29 mouse cellular contexts compared by ENCODE assay signal in the genomic region with DNA sequence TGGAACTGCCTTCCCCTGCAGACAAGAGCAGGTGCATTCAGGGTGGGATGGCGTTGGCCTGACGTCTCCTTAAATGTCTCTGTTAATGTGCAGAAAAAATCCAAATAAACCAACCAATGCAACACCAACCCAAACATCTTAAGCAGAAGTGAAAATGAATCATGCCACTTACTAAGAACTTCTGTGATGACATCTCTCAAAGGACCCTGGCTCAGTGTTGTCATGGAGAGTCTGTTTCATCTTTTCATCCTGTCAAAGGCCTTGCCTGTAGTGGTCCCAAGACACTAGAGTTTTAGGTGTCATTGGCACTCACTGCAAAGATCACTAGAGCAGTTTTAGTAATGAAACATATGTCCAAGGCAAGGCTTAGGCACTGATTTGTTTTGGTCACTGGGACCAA. TPM values are rescaled to one million over a fixed set of nuclear protein-coding genes. Genes with fewer than 3 reads are reported as not detected.
DNase-seq lines count a peak whose midpoint lies in the region; ATAC-seq lines count a peak whose summit lies in the region.
"Had no signal": no experiment of that assay in that cellular context is flagged by ENCODE, and none has a peak within 500 bp of the region (broad histone marks: within the 10 kb centered on the region; RNA-seq: fewer than 3 reads in every experiment).

No protein-coding gene starts in this region.

- ATAC-seq in granulocyte monocyte progenitor cell, adult 5-6 weeks (replicated peaks; ENCODE audit: poor library complexity, severe bottlenecking): peak; percentile 85
- ATAC-seq in megakaryocyte progenitor cell, adult 5-6 weeks (replicated peaks; ENCODE audit: poor library complexity): peak; percentile 44
- no peak for ATAC-seq in cerebellum, adult (ENCODE audit: insufficient number of reproducible peaks, low FRiP score, low TSS enrichment)
- no peak for ATAC-seq in kidney, embryonic 14.5 days (ENCODE audit: low FRiP score, low TSS enrichment)
- ATAC-seq: activated CD4-positive, CD25-positive, alpha-beta regulatory T cell, adult 4 months; forebrain, embryonic 14.5 days; forebrain, embryonic 16.5 days; Patski had no signal

- DNase-seq in testis, postnatal 10 days (ENCODE audit: low spot score): peak; percentile 5
- no peak for DNase-seq in testis, postnatal 14 days (ENCODE audit: low spot score)
- no peak for DNase-seq in adrenal gland, adult 18-20 months (ENCODE audit: low spot score in 2 of 2)
- DNase-seq: adrenal gland, adult 2 months; adrenal gland, postnatal 10 days; adrenal gland, postnatal 25 days; cerebellum, adult 18-20 months; cerebellum, adult 8-10 months; cerebellum, adult 9-11 months; cerebellum, postnatal 14 days; cerebellum, postnatal 36 days; embryo, embryonic 11 days had no signal

- no peak overlapping the region for H3K27ac ChIP-seq in kidney, embryonic 14.5 days (ENCODE audit: low read depth, low read length)
- H3K27ac ChIP-seq: embryonic facial prominence, embryonic 13.5 days; embryonic facial prominence, embryonic 15.5 days; forebrain, embryonic 10.5 days; forebrain, embryonic 12.5 days had no signal

- H3K4me1 ChIP-seq in kidney, embryonic 14.5 days (ENCODE audit: control insufficient read depth, insufficient read depth, low read length): no peaks in the 10 kb centered on the region
- H3K4me1 ChIP-seq: embryonic facial prominence, embryonic 13.5 days; embryonic facial prominence, embryonic 15.5 days; forebrain, embryonic 10.5 days; forebrain, embryonic 12.5 days had no signal

- no peaks in the 10 kb centered on the region for H3K36me3 ChIP-seq in kidney, embryonic 14.5 days (ENCODE audit: control insufficient read depth, insufficient read depth, low read length)
- H3K36me3 ChIP-seq: embryonic facial prominence, embryonic 13.5 days; embryonic facial prominence, embryonic 15.5 days; forebrain, embryonic 10.5 days; forebrain, embryonic 12.5 days; G1E had no signal

- no peak overlapping the region for H3K9ac ChIP-seq in kidney, embryonic 14.5 days (ENCODE audit: low read depth, low read length)
- H3K9ac ChIP-seq: embryonic facial prominence, embryonic 13.5 days; embryonic facial prominence, embryonic 15.5 days; forebrain, embryonic 12.5 days had no signal

- no peaks in the 10 kb centered on the region for H3K9me3 ChIP-seq in kidney, embryonic 14.5 days (ENCODE audit: control insufficient read depth, low read length)
- H3K9me3 ChIP-seq: embryonic facial prominence, embryonic 13.5 days; embryonic facial prominence, embryonic 15.5 days; forebrain, embryonic 10.5 days; forebrain, embryonic 12.5 days; G1E had no signal

- 79% methylated on average over 2 of the region's 2 CpGs for WGBS in kidney, embryonic 14.5 days

- H3K4me2 ChIP-seq in kidney, embryonic 14.5 days (replicated peaks; ENCODE audit: low read depth, low read length): no peak overlapping the region
- H3K4me2 ChIP-seq: embryonic facial prominence, embryonic 13.5 days; embryonic facial prominence, embryonic 15.5 days; forebrain, embryonic 12.5 days had no signal

- no peaks in the 10 kb centered on the region for H3K27me3 ChIP-seq in kidney, embryonic 14.5 days (ENCODE audit: control insufficient read depth, insufficient read depth, low read length)
- H3K27me3 ChIP-seq: embryonic facial prominence, embryonic 15.5 days; forebrain, embryonic 12.5 days had no signal

- no peak overlapping the region for H3K4me3 ChIP-seq in kidney, embryonic 14.5 days (ENCODE audit: low read length)
- H3K4me3 ChIP-seq: embryonic facial prominence, embryonic 13.5 days; embryonic facial prominence, embryonic 15.5 days; erythroblast, embryonic 14.5 days; forebrain, embryonic 10.5 days; forebrain, embryonic 12.5 days had no signal

RNA-seq across cellular contexts. Expression of a gene that starts 16.2 kb away (rescaled TPM):
- 22.6 and 25.8 TPM in 2 replicates for total RNA-seq in granulocyte monocyte progenitor cell, adult 5-6 weeks (2014; fragmentation: Nextera tagmentation)
- 21.4 and 27.1 TPM in 2 replicates for total RNA-seq in granulocyte monocyte progenitor cell, adult 5-6 weeks (2017)
- total RNA-seq in megakaryocyte progenitor cell, adult 5-6 weeks (2015): 34.1 and 39.9 TPM in 2 replicates
- total RNA-seq in megakaryocyte progenitor cell, adult 5-6 weeks (2017): 24.8 and 32.6 TPM in 2 replicates
- total RNA-seq in adrenal gland, adult 18-20 months (2021): 10 to 100 TPM; 12.4 to 18.9 TPM
- polyA plus RNA-seq in kidney, embryonic 14.5 days (2014; fragmentation: Nextera tagmentation; extraction: Ambion mirVana): 3.5 and 4.1 TPM in 2 replicates
- polyA plus RNA-seq: erythroblast, embryonic 14.5 days; G1E; Patski had no signal

RNA-seq across cellular contexts. Expression of a gene that starts 53.0 kb away (rescaled TPM):
- total RNA-seq in granulocyte monocyte progenitor cell, adult 5-6 weeks (2014; fragmentation: Nextera tagmentation): 1.7 TPM in 1 of 2 replicates, not detected in the other
- not detected in 2 replicates for total RNA-seq in granulocyte monocyte progenitor cell, adult 5-6 weeks (2017)
- total RNA-seq in megakaryocyte progenitor cell, adult 5-6 weeks (2015): not detected in 2 replicates
- not detected in 2 replicates for total RNA-seq in megakaryocyte progenitor cell, adult 5-6 weeks (2017)
- total RNA-seq in adrenal gland, adult 18-20 months (2021): 1 to 10 TPM; 2.0 to 4.5 TPM
- polyA plus RNA-seq in kidney, embryonic 14.5 days (2014; fragmentation: Nextera tagmentation; extraction: Ambion mirVana): 0.17 and 0.38 TPM in 2 replicates
- total RNA-seq: common myeloid progenitor, adult 5-6 weeks had no signal
- polyA plus RNA-seq: activated CD4-positive, CD25-positive, alpha-beta regulatory T cell, adult 4 months; C2C12; embryonic facial prominence, embryonic 11.5 days; embryonic facial prominence, embryonic 13.5 days; erythroblast, embryonic 14.5 days; forebrain, embryonic 10.5 days; G1E; Patski had no signal

Comparison
In these comparisons a context has a peak if more than half of its experiments do, and no peak if none do; other contexts are left out.
1. ATAC-seq: peak in granulocyte monocyte progenitor cell, adult 5-6 weeks (single experiment) and megakaryocyte progenitor cell, adult 5-6 weeks (single experiment); none in cerebellum, adult (single experiment) and kidney, embryonic 14.5 days (single experiment).